Mouse (Mus musculus) adrenal gland, adult 18-20 months (tissue): Measurements from ENCODE around the gene Umod. TPM values are rescaled to one million over a fixed set of nuclear protein-coding genes. Genes with fewer than 3 reads are reported as not detected.

Source experiments
- DNase-seq, 2 experiments: peaks; one replicate each; pipeline ENCODE4 v3.0.0; 2021 to 2022; ENCODE audit warnings: low spot score in 2 of 2
- total RNA-seq, 2 experiments: library from RNA; stranded (reverse); gene quantifications; 1 replicate in 1 of 2; 2 replicates in 1 of 2; pipeline ENCODE4 v1.2.3; 2021

Umod gene
- total RNA-seq, 2 experiments from 2014 or later: not detected

DNA sequence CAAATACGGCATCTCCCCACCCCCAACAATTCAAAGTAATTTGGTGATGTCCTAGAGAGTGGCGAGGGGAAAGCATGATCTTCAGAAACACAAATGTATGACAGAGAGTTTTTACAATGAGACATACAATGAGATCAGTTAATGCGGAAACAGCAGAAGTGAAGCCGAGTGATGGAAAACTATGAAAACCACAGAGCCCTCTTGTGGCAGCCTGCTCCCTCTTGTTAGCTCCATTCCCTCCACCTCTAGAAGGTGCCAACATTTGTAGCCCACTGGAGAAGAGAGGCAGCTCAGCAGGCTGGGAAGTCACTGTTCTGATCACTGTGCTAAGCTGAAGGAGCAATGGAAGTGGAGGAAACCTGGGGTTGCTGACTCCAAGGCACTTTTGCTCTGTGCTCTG, 35.2 kb downstream of the Umod start:
- DNase-seq: no peak

DNA sequence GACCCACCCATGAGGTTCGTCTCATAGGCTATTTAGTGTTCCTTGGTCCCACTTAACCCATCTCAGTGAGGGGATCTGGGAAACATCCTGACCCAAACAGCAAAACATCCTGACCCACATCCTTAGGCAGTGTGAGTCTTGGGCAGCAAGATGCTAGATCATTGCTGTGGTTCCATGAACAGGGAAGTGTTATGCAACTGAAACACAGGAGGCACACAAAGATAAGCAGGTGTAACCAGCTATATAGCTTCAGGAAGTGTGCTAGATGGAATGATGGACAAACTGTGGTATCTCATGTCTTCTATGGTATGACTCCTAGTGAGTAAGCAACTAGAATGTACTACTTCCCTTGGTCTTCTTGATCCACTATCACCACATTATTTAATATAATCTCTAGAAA, 37.1 kb downstream of the Umod start:
- DNase-seq: no peak

DNA sequence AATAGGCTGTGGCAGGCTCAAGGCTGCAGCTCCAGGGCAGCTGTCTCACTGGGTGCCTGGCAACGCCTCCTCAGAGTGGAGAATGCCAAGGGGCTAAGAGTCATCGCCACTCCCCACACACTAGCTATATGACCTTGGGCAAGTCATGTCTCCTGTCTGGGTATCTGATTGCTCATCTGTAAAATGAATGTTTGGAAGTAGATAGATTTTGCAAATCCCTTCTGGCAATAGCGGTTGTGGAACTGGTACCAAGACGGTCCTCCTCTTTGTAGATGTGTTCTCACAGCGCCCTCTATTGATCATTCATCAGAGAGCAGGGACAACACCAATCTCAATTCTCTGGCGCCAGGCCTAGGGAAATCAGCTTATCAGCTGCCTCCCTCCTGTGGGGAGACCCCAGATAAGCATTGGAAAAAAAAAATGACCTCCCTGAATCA, 51.9 kb downstream of the Umod start:
- peak; percentile 27 to 48 for DNase-seq

DNA sequence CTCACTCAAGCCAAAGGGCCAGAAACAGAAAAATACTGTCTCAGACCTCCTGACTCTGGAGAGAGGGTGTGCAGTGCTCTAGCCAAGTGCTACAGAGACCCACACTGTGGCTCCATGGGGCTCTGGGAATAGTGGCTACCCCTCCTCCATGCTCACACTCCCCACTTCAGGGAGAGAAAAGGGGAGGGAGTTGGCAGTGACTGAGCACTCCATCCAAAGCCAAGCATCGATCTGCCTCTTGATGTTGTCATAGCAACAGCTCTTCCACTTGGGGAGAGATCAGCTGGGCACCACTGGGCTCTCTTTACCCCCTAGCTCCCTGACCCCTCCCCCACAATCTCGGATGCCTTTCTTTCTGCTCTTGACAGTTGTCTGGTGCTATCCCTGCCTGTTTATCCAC, 58.4 kb downstream of the Umod start:
- no peak for DNase-seq

DNA sequence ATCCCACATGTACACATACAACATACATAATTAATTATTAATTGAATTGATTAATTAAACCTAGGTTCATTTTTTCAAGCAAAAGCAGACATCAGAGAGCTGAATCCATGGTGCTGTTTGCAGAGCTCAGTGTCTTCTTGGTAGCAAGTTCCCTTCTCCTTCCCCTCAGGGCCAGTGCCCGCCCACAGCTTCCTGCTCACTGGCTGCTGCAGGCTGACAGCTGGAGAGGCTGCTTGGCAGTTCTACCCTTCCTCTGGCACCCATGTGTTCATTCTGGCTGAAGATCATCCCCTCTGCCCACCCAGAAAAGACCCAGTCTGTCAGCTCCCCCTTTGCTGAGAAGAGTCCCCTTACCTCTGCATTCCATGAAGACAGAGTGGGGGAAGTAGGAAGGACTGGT, 60.6 kb downstream of the Umod start:
- no peak for DNase-seq

Other genes starting within 250 kb of the Umod start
- not detected for gene Gp2, start 20.0 kb downstream of the Umod start, total RNA-seq
- 1 to 10 TPM; 5.1 to 6.5 TPM for gene Acsm5, start 40.2 kb upstream of the Umod start, total RNA-seq
- gene Pdilt, start 44.2 kb upstream of the Umod start, total RNA-seq: not detected
- gene Acsm2, start 75.1 kb upstream of the Umod start, total RNA-seq: 1 to 10 TPM in 1 of 2 experiments, not detected in 1; 2.2 TPM
- under 1 TPM in 1 of 2 experiments, not detected in 1; 0.23 TPM for gene Acsm1, start 127.7 kb upstream of the Umod start, total RNA-seq
- not detected for gene Acsm4, start 210.7 kb upstream of the Umod start, total RNA-seq
- 10 to 100 TPM; 30.2 to 30.4 TPM for gene Thumpd1, start 241.5 kb upstream of the Umod start, total RNA-seq